Mouse (Mus musculus) kidney, embryonic 14.5 days (tissue): ENCODE results near the gene Inpp5b. TPM values are rescaled to one million over a fixed set of nuclear protein-coding genes. Genes with fewer than 3 reads are reported as not detected.

ENCODE experiments used
- ATAC-seq: fragments of 200-750 bp; cut with Nextera tagmentation; 2 replicates; pipeline ENCODE4 v1.8.0; 2017; ENCODE audit warnings: moderate number of reproducible peaks, mild to moderate bottlenecking, moderate TSS enrichment, moderate library complexity; ENCODE audit not compliant: low FRiP score, low TSS enrichment
- H3K27ac ChIP-seq: fragments of 300-500 bp; sonication (generic); 2 replicates; pipeline ENCODE4 v1.5.1; 2014; ENCODE audit warnings: low read depth, mild to moderate bottlenecking, low read length, moderate library complexity, mixed read lengths
- H3K27me3 ChIP-seq: fragments of 300-500 bp; sonication (generic); 2 replicates; pipeline ENCODE4 v1.6.1; 2014; ENCODE audit warnings: mild to moderate bottlenecking, low read length; ENCODE audit not compliant: control insufficient read depth, insufficient read depth
- H3K36me3 ChIP-seq: fragments of 300-500 bp; sonication (generic); 2 replicates; pipeline ENCODE4 v1.6.1; 2014; ENCODE audit warnings: low read length, mixed read lengths; ENCODE audit not compliant: control insufficient read depth, insufficient read depth
- H3K4me1 ChIP-seq: fragments of 300-500 bp; sonication (generic); 2 replicates; pipeline ENCODE4 v1.6.1; 2014; ENCODE audit warnings: low read length, mixed read lengths; ENCODE audit not compliant: control insufficient read depth, insufficient read depth
- H3K4me2 ChIP-seq: fragments of 300-500 bp; sonication (generic); replicated peaks from 2 replicates; pipeline ENCODE4 v1.6.1; 2014; ENCODE audit warnings: low read depth, mild to moderate bottlenecking, low read length
- H3K4me3 ChIP-seq: fragments of 300-500 bp; sonication (generic); 2 replicates; pipeline ENCODE4 v1.5.1; 2014; ENCODE audit warnings: mild to moderate bottlenecking, low read length
- H3K9ac ChIP-seq: fragments of 300-500 bp; sonication (generic); 2 replicates; pipeline ENCODE4 v1.6.1; 2014; ENCODE audit warnings: low read depth, mild to moderate bottlenecking, low read length, moderate library complexity
- H3K9me3 ChIP-seq: fragments of 300-500 bp; sonication (generic); 2 replicates; pipeline ENCODE4 v1.6.1; 2016; ENCODE audit warnings: low read length; ENCODE audit not compliant: control insufficient read depth
- WGBS: fragments of 180-500 bp; shearing (Covaris S2); extraction: QIAGEN DNeasy Blood & Tissue Kit; methylation state at CpG from one replicate; pipeline ENCODE4 v1.1.7; 2014; 5-methylcytosine and 5-hydroxymethylcytosine counted together
- microRNA counts: library from miRNA; unstranded; fragments of <30 nt; microRNA quantifications from one replicate; lab custom pipeline; 2017
- microRNA-seq: library from miRNA; unstranded; fragments of <30 nt; microRNA quantifications from one replicate; pipeline ENCODE4, GENCODE M21; 2016
- polyA plus RNA-seq: library from polyadenylated mRNA; unstranded; fragments of >200 nt; fragmentation: Nextera tagmentation; extraction: Ambion mirVana; gene quantifications from 2 replicates; pipeline ENCODE4 v1.2.1, GENCODE M21; 2014

Inpp5b gene
- polyA plus RNA-seq, 1 experiment from 2014 or later: 26.4 TPM

- Histone ChIP-seq H3K36me3 (peaks cover 33% of the 10 kb centered on the region), H3K4me1 (no peaks in the 10 kb centered on the region), H3K4me2 (no peak overlapping the region), H3K4me3 (no peak overlapping the region), H3K27me3 (no peaks in the 10 kb centered on the region), H3K9ac (no peak overlapping the region), H3K9me3 (no peaks in the 10 kb centered on the region), H3K27ac (no peak overlapping the region)
- 90% methylated on average over 14 of the region's 14 CpGs for WGBS
- ATAC-seq: no peak
These were observed 96.5 kb downstream of the Inpp5b start for GRCm38 (mm10) chr4:124838035-124838700.

- no peak for ATAC-seq
- H3K27ac ChIP-seq: no peak overlapping the region
- H3K4me2 ChIP-seq: no peak overlapping the region
- H3K9ac ChIP-seq: no peak overlapping the region
- 100% methylated on average over 1 of the region's 1 CpGs for WGBS
- H3K4me1 ChIP-seq: no peaks in the 10 kb centered on the region
- H3K4me3 ChIP-seq: no peak overlapping the region
- peaks cover 39% of the 10 kb centered on the region for H3K36me3 ChIP-seq
- no peaks in the 10 kb centered on the region for H3K9me3 ChIP-seq
- no peaks in the 10 kb centered on the region for H3K27me3 ChIP-seq
These were observed 99.3 kb downstream of the Inpp5b start for GRCm38 (mm10) chr4:124840998-124841397.

GRCm38 (mm10) chr4:124843493-124843892, 101.8 kb downstream of the Inpp5b start:
- Histone ChIP-seq H3K9me3 (no peaks in the 10 kb centered on the region), H3K4me2 (no peak overlapping the region), H3K27me3 (no peaks in the 10 kb centered on the region), H3K9ac (no peak overlapping the region), H3K36me3 (peaks cover 28% of the 10 kb centered on the region), H3K4me3 (no peak overlapping the region), H3K4me1 (peaks cover 4% of the 10 kb centered on the region; the same call in 1 of the 2 replicates), H3K27ac (no peak overlapping the region)
- ATAC-seq: 0 out of 2 replicates have a peak, but pooled peaks have one; percentile 59
- WGBS: 50% methylated on average over 11 of the region's 11 CpGs

GRCm38 (mm10) chr4:124847573-124847972, 105.9 kb downstream of the Inpp5b start:
- no peaks in the 10 kb centered on the region for H3K27me3 ChIP-seq
- ATAC-seq: no peak
- H3K4me1 ChIP-seq: peaks cover 19% of the 10 kb centered on the region
- H3K9ac ChIP-seq: no peak overlapping the region
- H3K4me2 ChIP-seq: no peak overlapping the region
- WGBS: 12% methylated on average over 8 of the region's 8 CpGs
- H3K27ac ChIP-seq: no peak overlapping the region
- peaks cover 10% of the 10 kb centered on the region for H3K36me3 ChIP-seq
- no peaks in the 10 kb centered on the region for H3K9me3 ChIP-seq
- no peak overlapping the region for H3K4me3 ChIP-seq

- peak overlapping the region; percentile 97 for H3K9ac ChIP-seq
- H3K27me3 ChIP-seq: no peaks in the 10 kb centered on the region
- peak; percentile 30 for ATAC-seq
- peak overlapping the region; percentile 92 for H3K4me2 ChIP-seq
- peaks cover 21% of the 10 kb centered on the region; the same call in 1 of the 2 replicates for H3K36me3 ChIP-seq
- peak overlapping the region; percentile 97 for H3K4me3 ChIP-seq
- H3K4me1 ChIP-seq: peaks cover 23% of the 10 kb centered on the region
- H3K27ac ChIP-seq: peak overlapping the region; percentile 88
- no peaks in the 10 kb centered on the region for H3K9me3 ChIP-seq
- under 1% methylated on average over 24 of the region's 24 CpGs for WGBS
These were observed 108.1 kb downstream of the Inpp5b start for GRCm38 (mm10) chr4:124849631-124850260.

GRCm38 (mm10) chr4:124850261-124850913, 108.7 kb downstream of the Inpp5b start, which contains the start of gene Yrdc:
Gene Yrdc, plus strand, starts transcription at chr4:124850679.
- Histone ChIP-seq H3K36me3 (peaks cover 21% of the 10 kb centered on the region), H3K4me2 (peak within 1 kb of the TSS; percentile 92), H3K9ac (peak within 1 kb of the TSS; percentile 97), H3K4me3 (peak within 1 kb of the TSS; percentile 97), H3K27ac (peak within 1 kb of the TSS; percentile 88), H3K4me1 (peaks cover 23% of the 10 kb centered on the region), H3K9me3 (no peaks in the 10 kb centered on the region), H3K27me3 (no peaks in the 10 kb centered on the region)
- peak; percentile 94 for ATAC-seq
- WGBS: under 1% methylated on average over 70 of the region's 90 CpGs

MicroRNA genes within 50 kb of the gene (microRNA counts, 519-probe panel; counts per million panel counts)
- microRNA mmu-miR-697 (lab: Ali Mortazavi, UCI): not detected
- not detected for microRNA mmu-miR-698 (lab: Ali Mortazavi, UCI)

Small RNAs within 50 kb of the gene (microRNA-seq; reads per million reads assigned to microRNA genes)
- gene Gm24721: not detected
- gene Mir697: not detected
- not detected for gene Mir698

Other genes starting within 250 kb of the Inpp5b start
- gene 3100002H09Rik, start 131.0 kb upstream of the Inpp5b start, polyA plus RNA-seq: not detected in 2 replicates
- 1.6 and 1.7 TPM in 2 replicates for gene Pou3f1, start 85.0 kb upstream of the Inpp5b start, polyA plus RNA-seq
- gene Utp11, start 48.2 kb upstream of the Inpp5b start, polyA plus RNA-seq: 67.9 and 93.7 TPM in 2 replicates
- 9.5 and 9.7 TPM in 2 replicates for gene Fhl3, start 41.1 kb upstream of the Inpp5b start, polyA plus RNA-seq
- 177 and 183 TPM in 2 replicates for gene Sf3a3, start 27.1 kb upstream of the Inpp5b start, polyA plus RNA-seq
- gene Mtf1, start 60.3 kb downstream of the Inpp5b start, polyA plus RNA-seq: 13.7 and 17.5 TPM in 2 replicates
- 40.4 and 49.8 TPM in 2 replicates for gene Yrdc, start 108.8 kb downstream of the Inpp5b start, polyA plus RNA-seq
- gene 1110065P20Rik, start 109.3 kb downstream of the Inpp5b start, polyA plus RNA-seq: 53.6 and 64.3 TPM in 2 replicates
- gene Maneal, start 120.3 kb downstream of the Inpp5b start, polyA plus RNA-seq: 0.66 and 0.81 TPM in 2 replicates
- gene Epha10, start 139.0 kb downstream of the Inpp5b start, polyA plus RNA-seq: 0.10 and 0.23 TPM in 2 replicates
- 4.8 and 5.0 TPM in 2 replicates for gene 9930104L06Rik, start 195.2 kb downstream of the Inpp5b start, polyA plus RNA-seq
- gene Cdca8, start 197.5 kb downstream of the Inpp5b start, polyA plus RNA-seq: 151 and 152 TPM in 2 replicates
- 40.0 and 44.8 TPM in 2 replicates for gene Rspo1, start 244.6 kb downstream of the Inpp5b start, polyA plus RNA-seq